Mouse (Mus musculus): ENCODE measurements around the gene Hoxc11. TPM values are rescaled to one million over a fixed set of nuclear protein-coding genes. Genes with fewer than 3 reads are reported as not detected.
A peak's percentile ranks its signal among the peaks of the same experiment; 100 is the strongest.

Hoxc11 gene
- polyA plus RNA-seq (2015; fragmentation: Nextera tagmentation; extraction: Ambion mirVana) = not detected in 2 replicates

- Histone ChIP-seq H3K27ac (no peak within 1 kb of the TSS), H3K27me3 (peaks cover 99% of the 10 kb centered on the region), H3K9me3 (no peaks in the 10 kb centered on the region), H3K4me1 (replicated peaks) (no peaks in the 10 kb centered on the region), H3K4me3 (no peak within 1 kb of the TSS), H3K36me3 (no peaks in the 10 kb centered on the region), H3K9ac (no peak within 1 kb of the TSS), H3K4me2 (no peak within 1 kb of the TSS)
- under 1% methylated on average over 57 of the region's 57 CpGs for WGBS
- ATAC-seq (ENCODE audit: low FRiP score) = no peak
Observed at GRCm38 (mm10) chr15:102954192-102955006, at the start of gene Hoxc11. Gene Hoxc11 (plus strand): TSS chr15:102954427.

- H3K36me3 ChIP-seq = no peaks in the 10 kb centered on the region
- ATAC-seq (ENCODE audit: low FRiP score) = no peak
- no peak overlapping the region for H3K9ac ChIP-seq
- no peak overlapping the region for H3K27ac ChIP-seq
- 69% methylated on average over 1 of the region's 1 CpGs for WGBS
- H3K9me3 ChIP-seq = no peaks in the 10 kb centered on the region
- no peak overlapping the region for H3K4me3 ChIP-seq
- no peaks in the 10 kb centered on the region for H3K4me1 ChIP-seq (replicated peaks)
- peaks cover 92% of the 10 kb centered on the region for H3K27me3 ChIP-seq
- no peak overlapping the region for H3K4me2 ChIP-seq
Observed at GRCm38 (mm10) chr15:102904946-102905345, 49.3 kb upstream of the Hoxc11 start.

GRCm38 (mm10) chr15:102909536-102909935 lies 44.7 kb upstream of the Hoxc11 start:
- no peaks in the 10 kb centered on the region for H3K36me3 ChIP-seq
- no peaks in the 10 kb centered on the region for H3K4me1 ChIP-seq (replicated peaks)
- no peaks in the 10 kb centered on the region for H3K9me3 ChIP-seq
- WGBS = 0% methylated on average over 4 of the region's 4 CpGs
- peaks cover 95% of the 10 kb centered on the region for H3K27me3 ChIP-seq
- no peak overlapping the region for H3K9ac ChIP-seq
- H3K27ac ChIP-seq = no peak overlapping the region
- ATAC-seq (ENCODE audit: low FRiP score) = no peak
- H3K4me3 ChIP-seq = no peak overlapping the region
- no peak overlapping the region for H3K4me2 ChIP-seq

GRCm38 (mm10) chr15:102910038-102910437 lies 44.2 kb upstream of the Hoxc11 start:
- Histone ChIP-seq H3K4me3 (no peak overlapping the region), H3K27ac (no peak overlapping the region), H3K4me1 (replicated peaks) (no peaks in the 10 kb centered on the region), H3K27me3 (peaks cover 95% of the 10 kb centered on the region), H3K36me3 (no peaks in the 10 kb centered on the region), H3K9ac (no peak overlapping the region), H3K4me2 (no peak overlapping the region), H3K9me3 (no peaks in the 10 kb centered on the region)
- WGBS = under 1% methylated on average over 18 of the region's 18 CpGs
- no peak for ATAC-seq (ENCODE audit: low FRiP score)

GRCm38 (mm10) chr15:102910496-102911095 lies 43.6 kb upstream of the Hoxc11 start:
- Histone ChIP-seq H3K27me3 (peaks cover 94% of the 10 kb centered on the region), H3K36me3 (no peaks in the 10 kb centered on the region), H3K9ac (no peak overlapping the region), H3K27ac (no peak overlapping the region), H3K9me3 (no peaks in the 10 kb centered on the region), H3K4me3 (no peak overlapping the region), H3K4me2 (no peak overlapping the region), H3K4me1 (replicated peaks) (no peaks in the 10 kb centered on the region)
- no peak for ATAC-seq (ENCODE audit: low FRiP score)
- WGBS = under 1% methylated on average over 22 of the region's 22 CpGs

- under 1% methylated on average over 19 of the region's 19 CpGs for WGBS
Observed at GRCm38 (mm10) chr15:102913038-102913585, 41.1 kb upstream of the Hoxc11 start.

GRCm38 (mm10) chr15:102917972-102918572 lies 36.2 kb upstream of the Hoxc11 start:
- under 1% methylated on average over 20 of the region's 20 CpGs for WGBS
- Histone ChIP-seq H3K27ac (no peak overlapping the region), H3K9ac (no peak overlapping the region), H3K4me1 (replicated peaks) (peaks cover 2% of the 10 kb centered on the region; the same call in 1 of the 2 replicates), H3K4me3 (no peak overlapping the region), H3K36me3 (no peaks in the 10 kb centered on the region), H3K9me3 (no peaks in the 10 kb centered on the region), H3K4me2 (no peak overlapping the region), H3K27me3 (peaks cover 96% of the 10 kb centered on the region)
- ATAC-seq (ENCODE audit: low FRiP score) = no peak

More at GRCm38 (mm10) chr15:102913038-102913585, 41.1 kb upstream of the Hoxc11 start:
- H3K4me3 ChIP-seq = no peak overlapping the region
- no peak overlapping the region for H3K27ac ChIP-seq
- H3K36me3 ChIP-seq = no peaks in the 10 kb centered on the region
- H3K9me3 ChIP-seq = no peaks in the 10 kb centered on the region
- no peak overlapping the region for H3K4me2 ChIP-seq
- peaks cover 95% of the 10 kb centered on the region for H3K27me3 ChIP-seq
- no peak overlapping the region for H3K9ac ChIP-seq
- no peaks in the 10 kb centered on the region for H3K4me1 ChIP-seq (replicated peaks)
- ATAC-seq (ENCODE audit: low FRiP score) = no peak

- WGBS = 2% methylated on average over 7 of the region's 7 CpGs
- Histone ChIP-seq H3K9ac (no peak overlapping the region), H3K4me3 (no peak overlapping the region), H3K9me3 (no peaks in the 10 kb centered on the region), H3K27ac (no peak overlapping the region), H3K27me3 (peaks cover 96% of the 10 kb centered on the region), H3K4me2 (no peak overlapping the region), H3K36me3 (no peaks in the 10 kb centered on the region), H3K4me1 (replicated peaks) (peaks cover 2% of the 10 kb centered on the region; the same call in 1 of the 2 replicates)
- ATAC-seq (ENCODE audit: low FRiP score) = no peak
Observed at GRCm38 (mm10) chr15:102918611-102919265, 35.5 kb upstream of the Hoxc11 start.

- no peak overlapping the region for H3K4me2 ChIP-seq
- H3K9ac ChIP-seq = no peak overlapping the region
- H3K9me3 ChIP-seq = no peaks in the 10 kb centered on the region
- 3% methylated on average over 12 of the region's 12 CpGs for WGBS
- H3K27me3 ChIP-seq = peaks cover 98% of the 10 kb centered on the region
- no peak overlapping the region for H3K4me3 ChIP-seq
- H3K36me3 ChIP-seq = no peaks in the 10 kb centered on the region
- no peak for ATAC-seq (ENCODE audit: low FRiP score)
- H3K27ac ChIP-seq = no peak overlapping the region
- peaks cover 2% of the 10 kb centered on the region; the same call in 1 of the 2 replicates for H3K4me1 ChIP-seq (replicated peaks)
Observed at GRCm38 (mm10) chr15:102919336-102920180, 34.7 kb upstream of the Hoxc11 start.

- no peaks in the 10 kb centered on the region for H3K36me3 ChIP-seq
- no peak overlapping the region for H3K9ac ChIP-seq
- H3K27me3 ChIP-seq = peaks cover 99% of the 10 kb centered on the region
- H3K9me3 ChIP-seq = no peaks in the 10 kb centered on the region
- H3K4me1 ChIP-seq (replicated peaks) = peaks cover 2% of the 10 kb centered on the region; the same call in 1 of the 2 replicates
- no peak overlapping the region for H3K27ac ChIP-seq
- no peak overlapping the region for H3K4me3 ChIP-seq
- H3K4me2 ChIP-seq = peak overlapping the region; percentile 23
- peak; percentile 57; the same call in 1 of the 2 replicates for ATAC-seq (ENCODE audit: low FRiP score)
- under 1% methylated on average over 20 of the region's 20 CpGs for WGBS
Observed at GRCm38 (mm10) chr15:102920619-102921018, 33.6 kb upstream of the Hoxc11 start.

Data from hindbrain, embryonic 13.5 days (tissue).